Mouse (Mus musculus) T-helper 2 cell (primary cell): ENCODE results near the gene Morc3.
"Not testable (repeated sequence)": the region's sequence is repeated elsewhere in the genome, so short reads cannot be mapped to it uniquely, and the experiment has no call there.

ENCODE experiments used
- in situ Hi-C: fragments of 300-600 bp; cut with MboI, MseI; formaldehyde crosslinking; loops from one replicate; pipeline ENCODE4 v1.15.1; 2025; ENCODE audit warnings: high pct_unique_total_duplicates

Morc3 gene

GRCm38 (mm10) chr16:93818691-93819324 is 13.1 kb upstream of the Morc3 start:
- in situ Hi-C loops, result no loop called here

GRCm38 (mm10) chr16:93819325-93819696 is 12.6 kb upstream of the Morc3 start:
- in situ Hi-C loops, result no loop called here

- in situ Hi-C loops, result no loop called here
Observed at GRCm38 (mm10) chr16:93820040-93820439, 11.9 kb upstream of the Morc3 start.

- in situ Hi-C loops, result no loop called here
Observed at GRCm38 (mm10) chr16:93821706-93822105, 10.2 kb upstream of the Morc3 start.

- in situ Hi-C loops, result not testable (repeated sequence)
Observed at GRCm38 (mm10) chr16:93822433-93823225, 9.3 kb upstream of the Morc3 start.

GRCm38 (mm10) chr16:93824799-93825198 is 7.1 kb upstream of the Morc3 start:
- in situ Hi-C loops, result no loop called here

- in situ Hi-C loops, result no loop called here
Observed at GRCm38 (mm10) chr16:93825463-93825862, 6.5 kb upstream of the Morc3 start.

GRCm38 (mm10) chr16:93826054-93826453 is 5.9 kb upstream of the Morc3 start:
- in situ Hi-C loops, result no loop called here

GRCm38 (mm10) chr16:93826478-93826877 is 5.4 kb upstream of the Morc3 start:
- in situ Hi-C loops, result not testable (repeated sequence)

GRCm38 (mm10) chr16:93826909-93827308 is 5.0 kb upstream of the Morc3 start:
- in situ Hi-C loops, result no loop called here

GRCm38 (mm10) chr16:93829526-93829925 is 2.4 kb upstream of the Morc3 start:
- in situ Hi-C loops, result no loop called here

- in situ Hi-C loops, result no loop called here
Observed at GRCm38 (mm10) chr16:93830071-93830470, 1.9 kb upstream of the Morc3 start.

- in situ Hi-C loops, result no loop called here
Observed at GRCm38 (mm10) chr16:93830916-93831315, 1.0 kb upstream of the Morc3 start.

GRCm38 (mm10) chr16:93832451-93833276 is 743 bp downstream of the Morc3 start:
- in situ Hi-C loops, result no loop called here

GRCm38 (mm10) chr16:93833551-93833950 is 1.6 kb downstream of the Morc3 start:
- in situ Hi-C loops, result no loop called here

GRCm38 (mm10) chr16:93834076-93834475 is 2.2 kb downstream of the Morc3 start:
- in situ Hi-C loops, result no loop called here

GRCm38 (mm10) chr16:93839049-93839448 is 7.1 kb downstream of the Morc3 start:
- in situ Hi-C loops, result no loop called here

- in situ Hi-C loops, result no loop called here
Observed at GRCm38 (mm10) chr16:93850527-93850926, 18.6 kb downstream of the Morc3 start.

- in situ Hi-C loops, result no loop called here
Observed at GRCm38 (mm10) chr16:93859967-93860366, 28.0 kb downstream of the Morc3 start.

- in situ Hi-C loops, result no loop called here
Observed at GRCm38 (mm10) chr16:93860686-93861085, 28.8 kb downstream of the Morc3 start.

GRCm38 (mm10) chr16:93874841-93875240 is 42.9 kb downstream of the Morc3 start:
- in situ Hi-C loops, result loop anchor here (25.0 kb wide), 1 partner anchor 1813 kb away; the partner anchor contains the start of genes Gm49711, Mrps6 and Slc5a3
